Mouse (Mus musculus) adrenal gland, postnatal 4 days (tissue): ENCODE measurements around the gene Snap91. TPM values are rescaled to one million over a fixed set of nuclear protein-coding genes. Genes with fewer than 3 reads are reported as not detected.

Source experiments
- DNase-seq, 2 experiments: peaks; one replicate each; pipeline ENCODE4 v3.0.0; 2021 to 2022; ENCODE audit warnings: low spot score in 2 of 2, mixed read lengths in 2 of 2
- total RNA-seq, 2 experiments: library from RNA; stranded (reverse); gene quantifications; 2 replicates each; pipeline ENCODE4 v1.2.3; 2021

Gene Snap91
- total RNA-seq, 2 experiments from 2014 or later = 33.1 to 36.8 TPM

DNA sequence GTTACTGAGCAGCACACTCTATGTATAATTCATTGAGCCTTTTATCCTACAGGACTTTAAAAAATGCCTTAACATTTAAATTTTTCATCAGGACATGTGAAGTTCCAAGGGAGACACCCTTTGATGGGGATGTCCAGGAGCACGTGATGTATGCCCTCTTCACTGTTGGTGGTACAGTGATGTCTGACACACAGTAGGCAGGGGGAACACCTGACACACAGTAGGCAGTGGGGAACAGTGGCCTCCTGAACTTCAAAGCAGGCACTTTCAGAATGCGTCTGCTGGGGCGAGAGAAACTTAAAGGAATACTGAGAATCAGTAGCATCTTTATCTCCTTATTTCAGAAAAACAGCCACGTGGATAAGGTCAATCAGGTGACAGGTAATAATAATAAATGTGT is 62.8 kb downstream of the Snap91 start:
- DNase-seq = no peak

DNA sequence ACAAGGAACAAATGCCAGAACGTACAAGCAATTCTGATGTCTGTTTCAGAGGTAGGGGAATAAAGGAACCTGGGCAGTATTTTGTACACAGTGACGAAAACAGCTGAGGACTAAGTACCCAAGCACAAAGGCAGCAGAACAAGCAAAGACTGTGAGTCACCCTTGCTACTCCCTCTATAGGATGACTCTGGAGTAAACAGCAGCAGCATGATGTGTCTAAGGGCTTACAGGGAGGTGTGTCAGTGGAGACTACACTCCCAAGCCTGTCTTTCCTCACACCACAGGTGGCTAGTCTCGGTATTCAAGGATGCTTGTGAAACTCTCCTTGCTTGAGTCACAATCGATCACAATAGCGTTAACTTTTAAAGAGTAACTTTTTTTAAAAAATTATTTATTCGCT is 66.1 kb downstream of the Snap91 start:
- DNase-seq = no peak

DNA sequence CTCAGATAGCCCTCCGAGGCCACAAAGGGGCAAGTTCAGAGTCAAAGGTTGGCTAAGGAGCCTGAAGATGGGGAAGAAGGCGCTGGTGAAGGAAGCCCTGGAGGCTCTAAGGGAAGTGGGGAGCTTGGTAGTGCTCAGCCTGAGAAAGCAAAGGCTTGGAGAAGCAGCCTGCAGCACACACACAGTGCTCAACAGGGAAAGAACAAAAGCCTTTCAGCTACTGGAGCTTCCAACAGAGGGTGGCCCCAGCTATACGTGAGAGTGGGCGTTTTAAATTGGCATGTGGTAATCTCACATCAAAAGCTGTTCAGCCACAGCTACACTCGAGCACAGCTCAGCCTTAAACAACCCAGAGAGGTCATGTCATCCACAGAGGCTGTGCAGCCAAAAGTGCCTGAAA is 67.1 kb downstream of the Snap91 start:
- no peak for DNase-seq

DNA sequence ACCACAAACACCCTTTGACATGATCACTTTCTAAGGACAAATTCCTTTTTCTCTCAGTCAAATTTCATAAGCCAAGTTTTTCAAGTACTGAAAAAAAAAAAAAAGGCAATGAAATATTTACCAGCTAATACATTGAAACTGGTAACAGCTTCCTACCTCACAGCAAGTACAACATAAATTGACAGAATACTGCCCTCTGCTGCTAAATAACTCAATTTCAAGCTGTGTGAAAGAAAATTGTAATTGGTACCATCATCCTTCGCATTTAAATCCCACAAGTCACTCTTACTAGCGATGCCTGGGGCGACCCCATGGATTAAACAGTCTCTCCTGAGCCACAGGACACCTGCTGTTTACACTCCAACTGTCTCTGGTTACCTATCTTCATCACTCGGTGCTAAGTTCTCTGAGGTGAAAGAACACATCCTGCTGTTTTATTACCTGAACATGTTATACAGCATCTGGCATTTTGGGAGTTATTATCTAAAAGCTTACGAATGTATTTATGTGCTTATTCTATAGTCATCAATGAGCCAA is 69.7 kb downstream of the Snap91 start:
- DNase-seq = no peak

DNA sequence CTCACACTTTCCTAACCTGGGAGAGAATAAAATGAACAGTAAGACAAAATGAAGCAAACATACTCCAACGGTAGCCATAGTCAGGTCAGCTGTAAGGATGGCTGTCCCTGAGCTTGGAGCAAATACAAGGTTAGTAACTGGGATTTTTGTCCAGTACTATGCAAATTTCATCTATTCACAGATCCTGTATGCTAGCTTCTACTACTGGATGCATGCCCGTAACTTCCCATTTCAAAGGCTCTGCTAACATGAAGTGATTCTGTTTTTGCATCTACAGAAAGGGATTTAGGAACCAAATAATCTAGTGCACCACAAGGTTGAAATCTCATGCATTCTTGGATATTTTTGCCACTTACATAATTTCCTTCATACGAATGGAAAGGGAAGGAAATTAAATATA is 70.2 kb downstream of the Snap91 start:
- DNase-seq = no peak

- DNase-seq = no peak
These were observed 79.8 kb downstream of the Snap91 start for GRCm38 (mm10) chr9:86800600-86801163.

- DNase-seq = no peak
These were observed 81.4 kb downstream of the Snap91 start for GRCm38 (mm10) chr9:86799099-86799498.

- DNase-seq = no peak
These were observed 81.8 kb downstream of the Snap91 start for GRCm38 (mm10) chr9:86798686-86799085.

DNA sequence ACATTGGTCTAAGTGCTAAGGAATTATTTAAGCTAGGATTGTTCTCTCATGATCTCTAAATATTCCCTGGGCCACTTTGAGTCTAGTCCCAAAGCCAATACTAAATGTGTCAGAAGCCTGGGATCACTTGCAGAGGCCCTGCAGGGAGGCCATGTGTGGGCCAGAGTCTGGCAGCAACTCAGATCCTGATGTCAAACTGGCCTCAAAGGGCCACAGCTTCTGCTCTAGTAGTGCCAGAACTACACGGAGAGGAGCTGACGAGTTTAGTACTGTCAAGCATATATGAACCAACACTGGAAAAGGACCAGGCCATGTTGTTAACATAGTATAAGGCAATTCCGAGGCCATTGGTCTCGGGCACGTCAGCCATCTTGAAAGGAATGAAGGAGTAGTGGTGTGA is 82.3 kb downstream of the Snap91 start:
- no peak for DNase-seq

GRCm38 (mm10) chr9:86797553-86797952 is 82.9 kb downstream of the Snap91 start:
- DNase-seq = no peak

DNA sequence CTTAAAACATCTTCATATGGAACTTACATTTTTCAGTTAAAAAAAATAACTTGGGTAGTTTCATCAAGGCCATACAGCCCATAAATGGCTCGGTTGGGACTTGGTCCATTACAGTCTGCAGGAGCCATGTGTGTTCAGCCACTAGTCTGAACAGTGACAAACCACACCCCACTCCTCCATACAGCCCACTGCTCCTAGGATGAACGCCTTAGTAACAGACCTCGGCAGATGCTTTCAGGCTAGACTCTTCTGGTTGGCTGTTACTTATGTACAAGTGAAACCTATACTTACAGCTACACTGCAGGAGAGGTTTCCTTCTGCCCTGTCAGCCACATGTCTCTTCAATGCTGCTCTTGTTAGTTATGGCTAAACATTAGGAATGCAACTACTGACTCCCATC is 85.2 kb downstream of the Snap91 start:
- no peak for DNase-seq

DNA sequence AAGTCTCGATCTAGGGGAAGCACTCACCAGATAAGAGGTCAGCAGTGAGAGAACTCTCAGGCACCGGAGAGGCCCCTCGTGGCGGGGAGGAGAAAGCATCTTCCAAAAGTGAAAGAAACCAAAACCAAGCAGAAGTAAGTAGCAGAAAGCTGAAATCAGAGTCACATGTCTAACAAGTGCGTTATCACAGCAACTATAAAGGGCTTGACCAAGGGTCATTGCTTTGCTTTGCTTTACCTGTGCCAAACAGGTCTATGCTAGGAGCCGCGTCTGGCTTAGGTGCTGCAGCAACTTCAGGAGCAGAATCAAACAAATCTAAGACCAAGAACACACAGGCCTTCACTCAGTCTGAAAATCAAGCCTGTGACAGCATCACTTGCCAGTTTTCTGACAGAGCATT is 88.5 kb downstream of the Snap91 start:
- DNase-seq = no peak

GRCm38 (mm10) chr9:86789186-86789585 is 91.3 kb downstream of the Snap91 start:
- DNase-seq = no peak

DNA sequence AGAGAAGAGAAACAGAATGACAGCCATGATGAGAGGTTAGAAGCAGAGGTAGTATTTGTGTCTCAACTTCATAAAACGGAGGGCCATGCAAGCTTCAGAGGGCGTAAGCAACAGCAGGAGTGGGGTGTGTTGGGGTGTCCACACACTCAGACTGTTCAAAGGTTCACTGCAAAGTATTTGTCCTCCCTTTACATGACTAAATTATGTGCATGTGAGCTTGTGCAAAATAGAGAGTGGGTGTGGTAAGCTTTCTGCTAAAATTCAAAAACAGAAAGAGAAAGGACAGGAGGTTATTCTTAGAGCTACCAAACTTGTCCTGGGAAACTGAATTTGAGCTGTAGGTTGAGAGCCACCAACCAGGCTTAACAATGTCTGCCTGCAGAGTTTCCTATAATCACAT is 97.6 kb downstream of the Snap91 start:
- no peak for DNase-seq

DNA sequence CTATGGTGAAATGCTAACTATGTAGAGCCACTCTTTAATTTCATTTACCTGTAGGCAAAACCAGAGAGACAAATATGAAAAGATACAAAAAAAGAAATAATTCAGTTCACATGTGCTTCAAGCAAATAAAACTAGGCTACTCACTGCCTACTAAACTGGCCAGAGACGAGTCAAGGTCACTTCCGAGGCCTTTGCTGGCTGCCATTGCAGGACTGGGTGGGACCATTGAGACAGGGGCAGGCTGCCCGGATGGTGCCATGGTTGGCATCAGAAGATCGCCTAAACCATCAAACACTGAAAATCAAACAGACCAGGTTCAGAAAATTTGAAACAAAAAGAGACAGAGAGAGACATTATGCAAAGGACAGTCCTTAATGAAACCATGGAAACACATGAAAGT is 99.0 kb downstream of the Snap91 start:
- DNase-seq = no peak

GRCm38 (mm10) chr9:86778212-86778611 is 102.2 kb downstream of the Snap91 start:
- no peak for DNase-seq

GRCm38 (mm10) chr9:86777309-86777708 is 103.1 kb downstream of the Snap91 start:
- no peak for DNase-seq

- no peak for DNase-seq
These were observed 105.1 kb downstream of the Snap91 start for GRCm38 (mm10) chr9:86775374-86775773.

GRCm38 (mm10) chr9:86773996-86774395 is 106.5 kb downstream of the Snap91 start:
- DNase-seq = no peak

DNA sequence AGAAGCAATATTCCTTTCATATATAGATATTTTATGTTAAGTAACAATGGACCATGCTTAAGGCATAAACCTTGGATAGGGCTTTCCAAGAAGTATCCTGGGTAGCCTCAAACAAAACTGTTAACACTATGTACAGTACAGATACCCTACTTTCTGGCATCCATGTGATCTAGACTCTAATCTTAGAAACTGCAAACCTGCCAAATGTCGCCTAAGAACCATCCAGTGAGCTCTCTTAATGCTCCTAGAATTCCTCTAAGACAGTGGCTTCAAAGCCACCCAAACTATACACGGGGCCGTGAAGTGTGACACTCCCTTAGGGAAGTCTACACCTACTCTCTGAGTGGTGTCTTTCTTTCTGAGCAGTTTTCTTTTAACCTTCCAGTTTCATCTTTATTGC is 107.6 kb downstream of the Snap91 start:
- no peak for DNase-seq

DNA sequence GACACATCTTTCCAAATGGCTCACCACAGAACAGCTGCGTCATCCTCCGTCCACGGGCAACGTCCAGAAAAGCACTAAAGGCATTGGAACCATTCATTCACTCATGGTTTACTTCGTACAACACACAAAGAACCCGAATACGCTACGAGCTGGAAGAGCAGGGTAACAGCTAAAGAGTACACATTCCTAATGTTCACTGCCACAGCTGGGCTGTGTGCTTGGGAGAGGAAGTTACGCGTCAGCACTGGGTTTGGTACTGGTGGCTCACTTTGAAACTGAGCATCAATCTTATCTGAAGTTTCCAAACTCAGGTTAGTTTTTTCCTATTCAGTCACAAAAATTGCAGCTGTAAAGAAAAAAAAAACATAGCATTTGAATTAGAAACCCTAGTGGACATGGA is 113.5 kb downstream of the Snap91 start:
- no peak for DNase-seq

- DNase-seq = no peak
These were observed 116.5 kb downstream of the Snap91 start for GRCm38 (mm10) chr9:86764002-86764401.

DNA sequence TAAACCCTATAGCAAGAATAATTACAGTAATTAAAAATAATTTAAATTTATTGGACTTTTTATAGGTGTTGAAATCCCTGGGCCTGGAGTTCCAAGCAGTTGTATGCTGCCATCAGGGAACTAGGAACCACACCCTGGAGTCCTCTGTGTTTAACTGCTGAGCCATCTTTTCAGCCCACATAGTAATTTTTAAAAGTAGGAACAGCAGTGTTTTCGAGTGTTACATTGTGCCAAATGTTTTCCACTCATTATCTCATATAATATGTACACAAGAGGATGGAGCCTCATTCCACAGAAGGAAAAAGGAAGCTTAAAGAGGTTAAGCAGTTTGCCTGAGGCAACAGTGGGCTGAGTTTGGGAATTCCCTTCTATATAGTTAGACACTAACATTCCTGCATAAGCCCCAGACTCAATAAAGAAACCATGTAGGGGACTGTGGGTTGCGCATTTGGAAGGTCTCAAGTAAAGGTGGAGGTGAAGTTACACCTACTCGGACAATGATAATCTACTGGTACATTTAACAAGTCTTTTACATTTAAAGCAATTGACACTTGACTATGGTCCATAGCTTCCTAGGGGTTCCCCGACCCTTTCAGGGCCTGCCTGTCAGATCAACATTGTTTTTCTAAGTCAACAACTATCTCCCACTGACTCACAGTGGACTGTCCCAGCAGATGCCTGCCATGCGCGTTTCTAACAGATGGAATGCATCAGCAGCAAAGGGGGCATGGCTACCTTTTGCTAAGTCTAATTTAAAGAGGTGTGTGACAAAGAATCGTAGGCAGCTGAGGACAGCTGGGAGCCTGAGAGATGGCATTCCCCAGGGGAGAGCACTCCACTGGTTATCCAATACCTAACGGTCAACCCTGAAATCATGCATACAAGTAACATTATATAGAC is 117.7 kb downstream of the Snap91 start:
- no peak for DNase-seq
